Mouse (Mus musculus) C2C12 (cell line): Measurements from ENCODE around the gene Usp43.

Experiments
- CTCF ChIP-seq: IDR thresholded peaks from one replicate; pipeline ENCODE4 v1.5.1; 2011; ENCODE audit not compliant: control insufficient read depth, insufficient read depth, insufficient read length
- FOSL1 ChIP-seq: IDR thresholded peaks from one replicate; pipeline ENCODE4 v1.8.0; 2011; ENCODE audit warnings: mild to moderate bottlenecking, low read length; ENCODE audit not compliant: poor library complexity, insufficient read depth, severe bottlenecking

GRCm38 (mm10) chr11:67829530-67829929 is 92.4 kb downstream of the Usp43 start:
- no peak for TF ChIP-seq CTCF
- no peak for TF ChIP-seq FOSL1
